Mouse (Mus musculus): Measurements from ENCODE around the gene Hbp1. TPM values are rescaled to one million over a fixed set of nuclear protein-coding genes. Genes with fewer than 3 reads are reported as not detected.

The Hbp1 gene
- polyA plus RNA-seq, 1 experiment = 27.3 TPM

DNA sequence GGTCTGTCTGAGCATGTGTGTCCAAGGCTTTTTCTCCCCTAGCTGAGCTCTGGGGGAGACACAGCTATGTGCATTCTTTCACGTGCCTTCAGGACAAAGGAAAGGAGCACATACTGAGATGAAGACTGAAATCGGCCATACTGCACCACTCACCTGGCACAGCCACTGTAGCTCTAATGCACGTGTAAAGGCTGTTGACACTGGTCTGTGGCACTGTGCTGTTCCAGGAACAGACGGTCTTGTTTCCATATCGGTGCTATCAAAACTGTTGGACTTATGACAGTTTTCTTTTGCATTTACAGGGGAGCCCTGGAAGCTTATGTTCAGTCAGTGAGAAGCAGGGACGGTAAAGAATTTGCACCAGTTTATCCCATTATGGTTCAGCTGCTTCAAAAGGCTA is 25.0 kb downstream of the Hbp1 start:
- Histone ChIP-seq H3K36me3 (ENCODE audit: control insufficient read depth, insufficient read depth, low read length) (peaks cover 2% of the 10 kb centered on the region; the same call in 1 of the 2 replicates), H3K27me3 (ENCODE audit: control insufficient read depth, insufficient read depth, low read length) (no peaks in the 10 kb centered on the region), H3K4me3 (ENCODE audit: control insufficient read depth, low read depth, low read length) (no peak overlapping the region), H3K4me1 (ENCODE audit: control insufficient read depth, insufficient read depth, low read length) (no peaks in the 10 kb centered on the region), H3K27ac (ENCODE audit: control insufficient read depth, insufficient read depth, low read depth, low read length) (no peak overlapping the region)
- TF ChIP-seq CTCF (IDR thresholded peaks at IDR 0.05; ENCODE audit: control insufficient read depth, insufficient read depth, insufficient replicate concordance, low read depth, low read length) (no peak), POLR2A (IDR thresholded peaks at IDR 0.05; ENCODE audit: control insufficient read depth, low read depth, low read length) (no peak)

DNA sequence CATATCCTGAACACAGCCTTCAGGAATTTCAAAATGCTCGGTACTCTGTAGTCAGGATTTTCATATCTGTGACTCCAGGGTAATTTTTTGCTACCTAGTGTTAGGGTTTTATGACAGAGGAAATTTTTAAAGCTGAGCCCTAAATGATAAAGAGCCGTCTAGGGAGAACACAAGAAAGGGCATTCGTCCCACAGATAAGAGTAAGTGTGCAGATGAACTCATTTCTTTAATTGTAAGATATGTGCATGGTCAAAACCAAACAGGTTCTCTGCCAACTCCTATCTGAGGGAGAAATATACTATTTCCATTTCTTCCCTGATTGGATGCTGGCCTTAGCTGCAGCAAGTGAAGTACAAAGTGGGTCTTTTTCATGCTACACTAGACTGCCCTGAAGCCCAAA is 26.2 kb downstream of the Hbp1 start:
- H3K4me1 ChIP-seq (ENCODE audit: control insufficient read depth, insufficient read depth, low read length) = no peaks in the 10 kb centered on the region
- no peak for TF ChIP-seq CTCF (IDR thresholded peaks at IDR 0.05; ENCODE audit: control insufficient read depth, insufficient read depth, insufficient replicate concordance, low read depth, low read length)
- TF ChIP-seq POLR2A (IDR thresholded peaks at IDR 0.05; ENCODE audit: control insufficient read depth, low read depth, low read length) = no peak
- H3K27ac ChIP-seq (ENCODE audit: control insufficient read depth, insufficient read depth, low read depth, low read length) = no peak overlapping the region
- H3K27me3 ChIP-seq (ENCODE audit: control insufficient read depth, insufficient read depth, low read length) = no peaks in the 10 kb centered on the region
- peaks cover 2% of the 10 kb centered on the region; the same call in 1 of the 2 replicates for H3K36me3 ChIP-seq (ENCODE audit: control insufficient read depth, insufficient read depth, low read length)
- H3K4me3 ChIP-seq (ENCODE audit: control insufficient read depth, low read depth, low read length) = no peak overlapping the region

DNA sequence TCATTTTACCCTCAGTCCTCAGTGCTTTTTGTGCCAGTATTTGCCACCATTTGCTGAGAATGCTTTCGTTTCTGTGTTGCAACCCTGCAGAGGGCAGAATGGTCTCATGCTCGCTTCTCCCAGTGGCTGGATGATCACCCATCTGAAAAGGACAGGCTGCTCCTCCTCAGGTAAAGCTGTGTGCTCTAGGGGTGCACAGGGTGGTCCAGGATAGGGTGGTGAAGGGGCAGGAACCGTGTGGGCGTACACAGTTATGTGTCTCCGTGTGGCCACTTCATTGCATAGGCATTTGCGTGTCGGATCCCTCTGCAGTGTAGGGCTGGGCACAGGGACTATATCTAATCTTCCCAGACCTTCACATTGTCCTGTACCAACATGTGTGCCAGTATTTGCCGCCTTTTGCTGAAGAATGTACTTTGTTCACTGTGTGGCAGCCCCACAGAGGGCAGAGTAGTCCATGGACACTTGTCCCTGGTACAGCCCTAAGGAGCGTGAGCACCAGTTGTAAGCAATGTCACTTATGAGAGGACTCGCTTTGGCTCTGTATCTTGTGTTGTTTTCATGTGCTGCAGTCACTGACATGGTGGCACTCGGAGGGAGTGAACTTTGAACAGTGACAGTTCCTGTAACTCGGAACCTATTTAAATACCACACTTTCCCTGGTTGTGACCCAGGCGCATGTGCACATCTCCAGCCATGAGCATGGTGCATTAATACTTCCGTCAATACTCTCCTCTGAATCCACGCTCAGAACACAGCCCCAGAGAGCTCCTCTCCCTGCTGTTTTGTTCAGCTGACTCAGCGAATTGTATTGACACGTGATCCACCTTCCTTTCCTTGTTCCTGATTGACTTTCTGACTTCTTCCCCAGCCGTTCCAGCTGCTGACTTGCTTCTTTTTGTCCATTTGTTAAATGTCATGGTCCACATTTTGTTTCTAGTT is 29.6 kb downstream of the Hbp1 start:
- no peak overlapping the region for H3K27ac ChIP-seq (ENCODE audit: control insufficient read depth, insufficient read depth, low read depth, low read length)
- no peaks in the 10 kb centered on the region for H3K27me3 ChIP-seq (ENCODE audit: control insufficient read depth, insufficient read depth, low read length)
- H3K4me3 ChIP-seq (ENCODE audit: control insufficient read depth, low read depth, low read length) = no peak overlapping the region
- TF ChIP-seq POLR2A (IDR thresholded peaks at IDR 0.05; ENCODE audit: control insufficient read depth, low read depth, low read length) = no peak
- no peak for TF ChIP-seq CTCF (IDR thresholded peaks at IDR 0.05; ENCODE audit: control insufficient read depth, insufficient read depth, insufficient replicate concordance, low read depth, low read length)
- no peaks in the 10 kb centered on the region; the same call in 1 of the 2 replicates for H3K36me3 ChIP-seq (ENCODE audit: control insufficient read depth, insufficient read depth, low read length)
- H3K4me1 ChIP-seq (ENCODE audit: control insufficient read depth, insufficient read depth, low read length) = no peaks in the 10 kb centered on the region

DNA sequence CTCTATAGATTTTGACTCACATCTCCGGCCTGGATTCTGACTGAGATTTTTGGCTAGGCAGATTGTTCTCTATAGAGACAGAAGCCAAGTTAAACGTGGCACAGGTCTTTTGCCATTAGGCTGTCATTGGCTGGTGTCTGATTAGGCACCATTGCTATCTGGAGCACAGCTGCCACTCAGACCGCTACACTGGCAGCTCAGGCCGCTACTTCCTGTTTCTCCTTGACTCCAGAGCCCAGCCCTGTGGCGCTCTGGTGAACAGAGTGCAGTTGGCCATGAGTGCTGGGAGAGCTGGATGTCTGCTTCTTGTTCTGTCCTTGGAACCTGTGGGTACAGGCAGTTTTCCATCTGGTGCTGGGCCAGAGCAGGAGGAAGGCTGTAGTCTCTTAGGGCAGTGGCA is 33.1 kb downstream of the Hbp1 start:
- no peak for TF ChIP-seq POLR2A (IDR thresholded peaks at IDR 0.05; ENCODE audit: control insufficient read depth, low read depth, low read length)
- TF ChIP-seq CTCF (IDR thresholded peaks at IDR 0.05; ENCODE audit: control insufficient read depth, insufficient read depth, insufficient replicate concordance, low read depth, low read length) = no peak
- Histone ChIP-seq H3K27me3 (ENCODE audit: control insufficient read depth, insufficient read depth, low read length) (no peaks in the 10 kb centered on the region), H3K36me3 (ENCODE audit: control insufficient read depth, insufficient read depth, low read length) (no peaks in the 10 kb centered on the region), H3K27ac (ENCODE audit: control insufficient read depth, insufficient read depth, low read depth, low read length) (no peak overlapping the region), H3K4me3 (ENCODE audit: control insufficient read depth, low read depth, low read length) (no peak overlapping the region), H3K4me1 (ENCODE audit: control insufficient read depth, insufficient read depth, low read length) (no peaks in the 10 kb centered on the region)

DNA sequence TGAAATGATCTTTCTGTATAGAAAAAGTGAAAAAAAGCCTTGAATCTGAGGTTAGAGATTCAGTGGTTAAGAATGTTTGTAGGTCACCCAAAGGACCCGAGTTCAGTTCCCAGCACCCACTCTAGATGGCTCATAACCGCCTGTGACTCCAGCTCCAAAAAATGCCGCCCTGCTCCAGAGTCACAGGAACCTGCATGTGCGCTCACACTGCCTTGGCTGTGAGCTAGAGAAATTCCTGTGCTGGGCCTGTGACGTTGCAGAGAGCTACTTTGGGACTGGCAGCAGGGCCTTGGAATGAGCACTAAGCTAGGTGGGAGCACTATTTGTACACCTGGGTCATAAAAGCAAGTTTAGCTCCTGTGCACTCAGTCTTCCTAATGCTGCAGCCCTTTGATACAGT is 33.6 kb downstream of the Hbp1 start:
- H3K27me3 ChIP-seq (ENCODE audit: control insufficient read depth, insufficient read depth, low read length) = no peaks in the 10 kb centered on the region
- no peaks in the 10 kb centered on the region for H3K4me1 ChIP-seq (ENCODE audit: control insufficient read depth, insufficient read depth, low read length)
- no peaks in the 10 kb centered on the region for H3K36me3 ChIP-seq (ENCODE audit: control insufficient read depth, insufficient read depth, low read length)
- no peak overlapping the region for H3K4me3 ChIP-seq (ENCODE audit: control insufficient read depth, low read depth, low read length)
- no peak overlapping the region for H3K27ac ChIP-seq (ENCODE audit: control insufficient read depth, insufficient read depth, low read depth, low read length)
- TF ChIP-seq CTCF (IDR thresholded peaks at IDR 0.05; ENCODE audit: control insufficient read depth, insufficient read depth, insufficient replicate concordance, low read depth, low read length) (no peak), POLR2A (IDR thresholded peaks at IDR 0.05; ENCODE audit: control insufficient read depth, low read depth, low read length) (no peak)

DNA sequence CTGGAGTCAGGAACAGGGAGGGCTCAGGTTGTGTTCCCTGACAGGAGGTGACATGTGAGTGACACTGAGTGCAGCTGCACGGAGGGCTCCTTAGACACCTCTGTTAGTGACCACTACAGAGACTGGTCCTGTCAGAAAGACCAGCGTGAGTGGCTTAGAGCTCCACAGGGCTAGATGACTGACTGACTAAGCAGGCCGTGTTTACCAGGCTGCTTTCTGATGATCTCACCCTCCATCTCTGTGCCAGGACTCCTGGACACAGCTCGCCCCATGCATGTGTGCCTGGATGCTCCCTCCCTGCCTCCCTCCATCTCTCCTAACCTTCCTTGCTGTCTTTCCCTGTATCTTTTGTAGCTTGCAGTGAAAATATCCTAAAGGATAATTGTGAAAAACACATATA is 36.7 kb downstream of the Hbp1 start:
- Histone ChIP-seq H3K27ac (ENCODE audit: control insufficient read depth, insufficient read depth, low read depth, low read length) (no peak overlapping the region), H3K36me3 (ENCODE audit: control insufficient read depth, insufficient read depth, low read length) (no peaks in the 10 kb centered on the region), H3K4me3 (ENCODE audit: control insufficient read depth, low read depth, low read length) (no peak overlapping the region), H3K4me1 (ENCODE audit: control insufficient read depth, insufficient read depth, low read length) (no peaks in the 10 kb centered on the region), H3K27me3 (ENCODE audit: control insufficient read depth, insufficient read depth, low read length) (no peaks in the 10 kb centered on the region)
- TF ChIP-seq CTCF (IDR thresholded peaks at IDR 0.05; ENCODE audit: control insufficient read depth, insufficient read depth, insufficient replicate concordance, low read depth, low read length) (no peak), POLR2A (IDR thresholded peaks at IDR 0.05; ENCODE audit: control insufficient read depth, low read depth, low read length) (no peak)

DNA sequence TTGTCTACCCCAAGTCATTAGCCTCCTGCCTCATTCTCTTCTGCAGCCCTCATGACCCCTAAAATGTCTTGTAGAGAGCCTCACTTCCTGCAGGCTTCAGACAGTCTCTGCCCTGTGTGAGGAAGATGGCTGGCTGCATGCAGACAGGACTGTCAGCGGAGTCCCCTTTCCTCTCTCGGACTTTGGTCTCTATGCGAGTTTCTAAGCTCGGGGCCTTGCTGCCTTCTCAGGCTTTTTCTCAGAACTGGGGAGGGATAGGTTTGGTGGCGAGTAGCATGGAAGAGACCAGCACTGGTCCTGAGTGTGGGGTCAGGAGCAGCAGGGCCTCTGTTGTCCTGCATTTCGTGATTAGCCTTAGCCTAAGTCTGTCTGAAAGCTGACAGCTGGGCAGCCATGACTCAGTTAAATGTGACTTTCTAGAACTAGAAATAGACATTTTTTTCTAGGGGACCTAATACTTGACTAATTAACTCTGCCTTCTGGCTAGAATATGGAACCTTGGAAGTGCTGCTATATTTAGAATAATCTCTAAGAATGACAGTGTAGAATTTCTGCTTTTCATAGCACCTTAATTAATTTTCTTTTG is 37.3 kb downstream of the Hbp1 start:
- H3K27ac ChIP-seq (ENCODE audit: control insufficient read depth, insufficient read depth, low read depth, low read length) = no peak overlapping the region
- H3K4me3 ChIP-seq (ENCODE audit: control insufficient read depth, low read depth, low read length) = no peak overlapping the region
- TF ChIP-seq POLR2A (IDR thresholded peaks at IDR 0.05; ENCODE audit: control insufficient read depth, low read depth, low read length) (no peak), CTCF (IDR thresholded peaks at IDR 0.05; ENCODE audit: control insufficient read depth, insufficient read depth, insufficient replicate concordance, low read depth, low read length) (no peak)
- no peaks in the 10 kb centered on the region for H3K27me3 ChIP-seq (ENCODE audit: control insufficient read depth, insufficient read depth, low read length)
- no peaks in the 10 kb centered on the region for H3K4me1 ChIP-seq (ENCODE audit: control insufficient read depth, insufficient read depth, low read length)
- no peaks in the 10 kb centered on the region for H3K36me3 ChIP-seq (ENCODE audit: control insufficient read depth, insufficient read depth, low read length)

Data from testis, adult 2 months (tissue).